Mouse (Mus musculus) stomach, postnatal 0 days (tissue): Measurements from ENCODE around the gene Epm2aip1. TPM values are rescaled to one million over a fixed set of nuclear protein-coding genes. Genes with fewer than 3 reads are reported as not detected.

Experiments
- ATAC-seq: fragments of 200-750 bp; cut with Nextera tagmentation; 2 replicates; pipeline ENCODE4 v1.8.0; 2017; ENCODE audit not compliant: low FRiP score, low TSS enrichment
- DNase-seq: peaks from one replicate; pipeline ENCODE4 v3.0.0-alpha.2; 2016; ENCODE audit warnings: low spot score
- H3K27ac ChIP-seq: fragments of 300-500 bp; sonication (generic); replicated peaks from 2 replicates; pipeline ENCODE4 v1.5.1; 2014; ENCODE audit warnings: mild to moderate bottlenecking, control low read depth
- H3K27me3 ChIP-seq: fragments of 300-500 bp; sonication (generic); 2 replicates; pipeline ENCODE4 v1.6.1; 2014; ENCODE audit warnings: low read length; ENCODE audit not compliant: control insufficient read depth, insufficient read depth
- H3K36me3 ChIP-seq: fragments of 300-500 bp; sonication (generic); 2 replicates; pipeline ENCODE4 v1.6.1; 2014; ENCODE audit warnings: low read length, mixed read lengths; ENCODE audit not compliant: control insufficient read depth, insufficient read depth
- H3K4me1 ChIP-seq: fragments of 300-500 bp; sonication (generic); replicated peaks from 2 replicates; pipeline ENCODE4 v1.6.1; 2014; ENCODE audit warnings: antibody characterized with exemption; ENCODE audit not compliant: control insufficient read depth, insufficient read depth
- H3K4me2 ChIP-seq: fragments of 300-500 bp; sonication (generic); replicated peaks from 2 replicates; pipeline ENCODE4 v1.6.1; 2014; ENCODE audit warnings: low read depth, mild to moderate bottlenecking, control low read depth, moderate library complexity
- H3K4me3 ChIP-seq: fragments of 300-500 bp; sonication (generic); 2 replicates; pipeline ENCODE4 v1.5.1; 2014; ENCODE audit warnings: low read depth, low read length, control low read depth
- H3K9ac ChIP-seq: fragments of 300-500 bp; sonication (generic); 2 replicates; pipeline ENCODE4 v1.6.1; 2014; ENCODE audit warnings: mild to moderate bottlenecking, low read length, control low read depth, mixed read lengths
- H3K9me3 ChIP-seq: fragments of 300-500 bp; sonication (generic); 2 replicates; pipeline ENCODE4 v1.6.1; 2016; ENCODE audit warnings: low read length; ENCODE audit not compliant: control insufficient read depth
- CTCF ChIP-seq: IDR thresholded peaks from 2 replicates; pipeline ENCODE4 v1.5.1; 2016; ENCODE audit warnings: antibody characterized with exemption, low read depth, mild to moderate bottlenecking, moderate library complexity
- EP300 ChIP-seq: optimal IDR thresholded peaks from 2 replicates; pipeline ENCODE3; 2016; ENCODE audit warnings: antibody characterized with exemption
- WGBS: fragments of 180-500 bp; shearing (Covaris S2); extraction: QIAGEN DNeasy Blood & Tissue Kit; methylation state at CpG from one replicate; pipeline ENCODE4 v1.1.7; 2014; 5-methylcytosine and 5-hydroxymethylcytosine counted together
- polyA plus RNA-seq: library from polyadenylated mRNA; unstranded; fragments of >200 nt; fragmentation: Nextera tagmentation; extraction: Ambion mirVana; gene quantifications from 2 replicates; pipeline ENCODE4 v1.2.1, GENCODE M21; 2015

Gene Epm2aip1
- polyA plus RNA-seq, 1 experiment from 2014 or later, result 7.7 TPM

- DNase-seq (peak; percentile 96), ATAC-seq (peak; percentile 93)
- peak overlapping the region; percentile 11 for H3K4me2 ChIP-seq
- 12% methylated on average over 21 of the region's 21 CpGs for WGBS
- H3K27ac ChIP-seq, result no peak overlapping the region
- H3K9ac ChIP-seq, result no peak overlapping the region
- no peaks in the 10 kb centered on the region for H3K36me3 ChIP-seq
- H3K9me3 ChIP-seq, result no peaks in the 10 kb centered on the region
- no peak overlapping the region for H3K4me3 ChIP-seq
- H3K4me1 ChIP-seq, result no peaks in the 10 kb centered on the region
- no peaks in the 10 kb centered on the region for H3K27me3 ChIP-seq
- TF ChIP-seq CTCF (peak; percentile 100), EP300 (no peak)
These were observed 18.2 kb downstream of the Epm2aip1 start for GRCm38 (mm10) chr9:111289832-111290339.

- no peaks in the 10 kb centered on the region for H3K27me3 ChIP-seq
- H3K4me1 ChIP-seq, result no peaks in the 10 kb centered on the region
- no peaks in the 10 kb centered on the region for H3K36me3 ChIP-seq
- no peak overlapping the region for H3K4me2 ChIP-seq
- H3K9me3 ChIP-seq, result no peaks in the 10 kb centered on the region
- no peak overlapping the region for H3K4me3 ChIP-seq
- whole genome bisulfite sequencing, result 75% methylated on average over 11 of the region's 11 CpGs
- ATAC-seq (no peak), DNase-seq (no peak)
- TF ChIP-seq CTCF (no peak), EP300 (no peak)
- no peak overlapping the region for H3K9ac ChIP-seq
- H3K27ac ChIP-seq, result no peak overlapping the region
These were observed 18.9 kb downstream of the Epm2aip1 start for GRCm38 (mm10) chr9:111290539-111291100.

GRCm38 (mm10) chr9:111293234-111293633, 21.5 kb downstream of the Epm2aip1 start:
- Histone ChIP-seq H3K4me2 (no peak overlapping the region), H3K4me1 (no peaks in the 10 kb centered on the region), H3K9ac (no peak overlapping the region), H3K36me3 (no peaks in the 10 kb centered on the region), H3K27ac (no peak overlapping the region), H3K9me3 (no peaks in the 10 kb centered on the region), H3K4me3 (no peak overlapping the region), H3K27me3 (no peaks in the 10 kb centered on the region)
- TF ChIP-seq EP300 (no peak), CTCF (no peak)
- WGBS, result 75% methylated on average over 4 of the region's 4 CpGs
- ATAC-seq, result no peak
- no peak for DNase-seq

DNA sequence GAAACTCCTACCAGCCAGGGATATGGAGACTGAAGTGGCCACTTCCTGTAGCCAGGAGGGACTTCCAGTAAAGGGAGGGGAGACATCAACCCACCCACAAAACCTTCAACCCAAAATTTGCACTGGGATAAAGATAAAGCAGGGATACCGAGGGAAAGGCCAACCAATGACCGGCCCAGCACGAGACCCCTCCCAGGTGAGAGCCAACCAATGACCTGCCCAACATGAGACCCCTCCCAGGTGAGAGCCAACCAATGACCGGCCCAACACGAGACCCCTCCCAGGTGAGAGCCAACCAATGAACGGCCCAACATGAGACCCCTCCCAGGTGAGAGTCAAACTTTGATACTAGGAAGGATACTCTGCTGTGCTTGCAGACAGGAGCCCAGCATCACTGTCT, 23.2 kb downstream of the Epm2aip1 start:
- Histone ChIP-seq H3K9me3 (no peaks in the 10 kb centered on the region), H3K9ac (no peak overlapping the region), H3K4me3 (no peak overlapping the region), H3K4me2 (no peak overlapping the region), H3K27ac (no peak overlapping the region), H3K27me3 (no peaks in the 10 kb centered on the region), H3K36me3 (no peaks in the 10 kb centered on the region), H3K4me1 (no peaks in the 10 kb centered on the region)
- WGBS, result 87% methylated on average over 6 of the region's 6 CpGs
- TF ChIP-seq EP300 (no peak), CTCF (no peak)
- DNase-seq, result no peak
- no peak for ATAC-seq

- Histone ChIP-seq H3K9ac (no peak overlapping the region), H3K9me3 (no peaks in the 10 kb centered on the region), H3K36me3 (no peaks in the 10 kb centered on the region), H3K4me2 (no peak overlapping the region), H3K27ac (no peak overlapping the region), H3K4me3 (no peak overlapping the region), H3K27me3 (no peaks in the 10 kb centered on the region), H3K4me1 (no peaks in the 10 kb centered on the region)
- WGBS, result 71% methylated on average over 2 of the region's 2 CpGs
- no peak for TF ChIP-seq EP300
- TF ChIP-seq CTCF, result no peak
- no peak for DNase-seq
- ATAC-seq, result no peak
These were observed 23.6 kb downstream of the Epm2aip1 start for GRCm38 (mm10) chr9:111295323-111295722.

- no peak for TF ChIP-seq EP300
- no peak for TF ChIP-seq CTCF
- DNase-seq, result no peak
- Histone ChIP-seq H3K9me3 (no peaks in the 10 kb centered on the region), H3K4me1 (no peaks in the 10 kb centered on the region), H3K27me3 (no peaks in the 10 kb centered on the region), H3K4me2 (no peak overlapping the region), H3K9ac (no peak overlapping the region), H3K36me3 (no peaks in the 10 kb centered on the region), H3K4me3 (no peak overlapping the region), H3K27ac (no peak overlapping the region)
- 63% methylated on average over 7 of the region's 7 CpGs for WGBS
- ATAC-seq, result no peak
These were observed 24.7 kb downstream of the Epm2aip1 start for GRCm38 (mm10) chr9:111296433-111296832.
